Mouse (Mus musculus) kidney, postnatal 10 days (tissue): Measurements from ENCODE around the gene Ager.

Experiments
- DNase-seq: peaks from one replicate; pipeline ENCODE4 v3.0.0; 2021; ENCODE audit warnings: mixed read lengths

The Ager gene

GRCm38 (mm10) chr17:34597566-34598095 lies at the start of gene Ager:
Gene Ager, plus strand, starts transcription at chr17:34597862.
- no peak for DNase-seq

DNA sequence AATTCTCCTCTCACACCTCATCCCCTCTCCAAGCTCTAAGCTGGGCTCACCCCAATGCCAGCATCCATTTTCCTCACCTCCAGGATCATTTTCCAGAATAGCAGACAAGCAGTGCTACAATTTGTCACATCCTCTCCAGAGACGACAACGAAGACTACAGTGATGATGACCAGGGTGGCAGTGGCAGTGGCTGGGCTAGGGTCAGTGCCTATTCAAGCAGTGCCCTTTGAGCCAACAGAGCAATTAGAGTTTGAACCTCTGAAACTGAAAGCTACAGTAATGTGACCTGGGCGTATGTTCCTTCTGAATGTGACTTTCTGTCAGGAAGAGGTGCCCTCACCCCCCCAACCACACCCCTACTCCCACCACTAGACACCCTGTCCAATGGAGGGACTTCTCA lies 48.5 kb upstream of the Ager start:
- no peak for DNase-seq

- no peak for DNase-seq
These were observed 47.8 kb upstream of the Ager start for GRCm38 (mm10) chr17:34549843-34550242.

DNA sequence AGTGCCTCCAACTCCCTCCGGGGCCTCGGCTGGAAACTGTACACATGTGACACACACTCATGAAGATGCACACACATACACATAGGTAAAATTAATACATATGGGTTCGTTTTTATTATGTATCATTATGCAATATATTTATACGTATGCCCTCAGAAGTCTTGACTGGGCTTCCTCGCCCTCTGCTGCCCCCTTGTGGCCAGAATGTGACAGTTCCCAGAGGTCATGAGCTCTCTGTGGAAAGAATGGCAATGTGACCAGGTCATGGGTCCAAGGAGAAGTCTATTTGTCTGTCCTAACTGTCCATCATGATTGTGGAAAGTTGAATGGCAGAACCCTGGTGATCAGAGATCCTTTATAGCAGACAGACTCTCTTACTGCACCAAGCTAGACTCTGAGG lies 42.2 kb upstream of the Ager start:
- peak; percentile 91 for DNase-seq

DNA sequence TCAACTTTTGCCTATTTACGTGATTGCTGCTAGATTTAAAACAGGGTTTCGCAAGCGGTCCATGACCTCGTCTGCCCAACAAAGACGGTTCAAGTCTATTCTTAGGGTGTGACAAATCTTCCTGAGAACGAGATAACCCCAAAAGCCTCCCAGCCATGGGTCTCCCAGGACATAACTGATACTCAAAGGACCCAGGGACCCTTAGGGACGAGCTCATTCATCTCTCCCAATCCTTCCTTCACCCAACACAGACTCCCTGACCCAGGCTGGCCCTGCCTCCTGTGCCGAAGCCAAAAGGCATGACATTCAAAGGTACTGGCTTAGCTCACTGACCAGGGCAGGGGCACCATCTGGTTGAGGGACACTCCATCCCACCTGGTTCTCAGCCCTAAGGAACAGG lies 41.3 kb upstream of the Ager start:
- DNase-seq, result no peak

DNA sequence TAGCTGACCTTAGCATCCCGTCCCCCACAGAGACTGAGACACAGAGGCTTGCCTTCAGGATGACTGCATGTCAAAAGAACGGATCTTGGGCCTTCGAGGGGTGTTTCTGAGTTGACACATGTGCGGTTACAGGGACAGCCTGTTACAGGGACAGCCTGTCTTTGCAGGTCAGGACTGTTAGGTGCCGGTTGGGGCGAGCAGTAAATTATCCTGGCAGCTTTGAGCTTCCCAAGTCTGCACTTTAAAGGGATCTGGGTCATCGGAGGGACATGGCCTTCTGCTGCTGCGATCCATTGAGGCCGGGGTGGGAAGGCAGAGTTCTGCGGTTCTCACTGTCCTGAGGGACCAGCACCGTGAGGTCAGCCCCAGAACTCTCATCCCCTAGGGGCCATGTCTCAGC lies 40.3 kb upstream of the Ager start:
- no peak for DNase-seq

- DNase-seq, result no peak
These were observed 38.5 kb upstream of the Ager start for GRCm38 (mm10) chr17:34559116-34559515.

DNA sequence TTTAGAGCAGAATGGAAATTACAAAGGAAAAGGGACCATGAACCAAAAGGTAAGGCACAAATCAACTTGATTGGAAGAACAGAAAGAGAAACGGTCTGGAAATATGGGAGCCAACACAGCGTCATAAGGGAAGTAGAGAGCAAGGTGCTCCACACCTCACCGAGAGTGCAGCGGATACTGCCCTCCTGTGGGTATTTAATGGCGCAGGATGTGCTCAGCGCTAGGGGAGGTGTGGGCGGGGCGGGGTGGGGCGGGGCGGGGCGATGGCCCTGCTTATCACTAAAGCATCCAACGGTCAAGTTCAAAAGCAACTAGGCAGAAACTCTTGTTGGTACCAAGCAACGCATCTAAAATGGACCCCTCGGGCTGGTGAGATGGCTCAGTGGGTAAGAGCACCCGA lies 37.8 kb upstream of the Ager start:
- no peak for DNase-seq

- no peak for DNase-seq
These were observed 37.2 kb upstream of the Ager start for GRCm38 (mm10) chr17:34560438-34560837.

DNA sequence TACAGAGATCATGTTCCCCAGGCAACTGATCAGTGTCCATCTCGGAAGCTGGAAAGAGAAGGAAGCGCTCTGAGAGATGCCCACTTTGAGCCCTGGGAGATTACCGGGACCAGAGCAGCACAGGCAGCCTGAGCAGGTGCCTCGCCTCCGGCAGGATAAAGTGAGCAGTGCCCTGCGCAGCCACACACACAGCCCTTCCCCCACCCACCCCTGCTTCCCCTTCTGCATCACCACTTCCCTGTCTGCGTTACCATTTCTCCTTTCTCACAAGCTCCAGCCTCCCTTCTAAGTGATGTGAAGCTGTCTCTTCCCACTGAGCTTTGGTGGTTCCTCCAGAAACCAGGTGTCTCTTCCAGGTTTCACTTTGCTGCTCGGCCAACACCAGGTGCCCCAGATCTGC lies 36.5 kb upstream of the Ager start:
- no peak for DNase-seq

DNA sequence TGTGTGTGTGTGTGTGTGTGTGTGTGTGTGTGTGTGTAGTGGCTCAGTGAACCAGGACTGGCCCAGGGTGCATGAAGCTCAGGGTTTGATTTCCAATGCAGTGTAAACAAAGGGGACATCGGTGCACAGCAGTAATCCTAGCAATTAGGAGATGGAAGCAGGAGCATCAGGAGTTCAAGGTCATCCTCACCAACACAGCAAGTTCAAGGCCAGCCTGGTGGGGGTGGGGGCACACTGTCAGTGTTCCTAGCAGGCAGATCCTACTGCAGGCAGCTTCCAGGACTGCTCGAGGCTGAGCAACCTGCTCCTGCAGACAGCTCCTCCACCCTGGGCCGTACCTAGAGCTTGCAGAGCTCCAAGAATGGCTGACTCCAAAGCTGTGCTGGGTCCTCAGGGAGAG lies 35.1 kb upstream of the Ager start:
- DNase-seq, result no peak

GRCm38 (mm10) chr17:34563354-34563753 lies 34.3 kb upstream of the Ager start:
- no peak for DNase-seq

DNA sequence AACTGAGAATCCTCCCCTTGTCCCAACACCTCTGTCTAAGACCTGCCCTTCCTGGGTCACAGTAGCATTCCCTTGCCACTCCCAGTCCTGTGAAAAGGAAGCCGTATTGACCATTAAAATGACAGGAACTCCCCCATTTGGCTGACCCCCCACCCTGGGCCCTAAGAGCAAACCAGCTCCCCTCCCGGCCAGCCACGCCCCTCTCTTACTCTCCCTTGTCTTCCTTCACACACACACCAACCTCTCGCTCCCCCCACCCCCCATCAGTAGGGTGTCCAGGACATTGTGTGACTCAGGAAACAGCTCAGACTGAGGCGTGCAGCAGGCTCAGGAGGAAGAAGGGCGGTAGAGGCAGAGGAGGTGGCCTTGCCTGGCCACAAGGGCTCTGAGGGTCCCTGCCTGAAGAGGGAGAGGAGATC lies 33.6 kb upstream of the Ager start, which contains the start of gene Notch4:
TSS of gene Notch4 (plus strand) at position 266 of the 419 bp plus-strand sequence.
- peak; percentile 75 for DNase-seq

DNA sequence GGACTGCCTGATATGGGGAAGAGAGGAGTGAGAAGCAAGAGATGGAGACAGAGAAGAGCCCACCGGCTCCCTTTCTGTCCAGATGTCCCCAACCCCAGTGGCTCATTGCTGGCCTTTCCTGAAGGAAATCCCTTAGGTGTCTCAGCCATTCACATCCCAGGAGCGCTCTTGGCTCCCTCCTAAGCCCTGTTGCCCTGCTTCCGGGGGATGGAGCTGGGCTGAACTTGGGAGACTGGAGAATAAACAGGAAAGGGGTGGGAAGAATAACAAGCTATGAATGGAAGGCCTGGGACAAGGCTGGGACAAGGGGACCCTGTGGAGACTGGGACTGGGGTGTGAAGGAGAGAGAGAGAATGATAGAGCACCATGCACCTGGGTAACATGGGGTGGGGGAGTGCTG lies 32.9 kb upstream of the Ager start:
- DNase-seq, result peak; percentile 74

GRCm38 (mm10) chr17:34567311-34567710 lies 30.4 kb upstream of the Ager start:
- peak; percentile 30 for DNase-seq

DNA sequence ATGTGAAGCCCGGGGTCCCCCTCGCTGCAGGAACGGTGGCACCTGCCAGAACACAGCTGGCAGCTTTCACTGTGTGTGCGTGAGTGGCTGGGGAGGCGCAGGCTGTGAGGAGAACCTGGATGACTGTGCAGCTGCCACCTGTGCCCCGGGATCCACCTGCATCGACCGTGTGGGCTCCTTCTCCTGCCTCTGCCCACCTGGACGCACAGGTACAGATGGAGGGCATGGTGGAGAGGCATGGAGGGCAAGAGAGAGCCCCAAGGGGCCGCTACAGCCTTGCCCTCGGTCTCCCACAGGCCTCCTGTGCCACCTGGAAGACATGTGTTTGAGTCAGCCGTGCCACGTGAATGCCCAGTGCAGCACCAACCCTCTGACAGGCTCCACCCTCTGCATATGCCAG lies 29.2 kb upstream of the Ager start:
- DNase-seq, result no peak

DNA sequence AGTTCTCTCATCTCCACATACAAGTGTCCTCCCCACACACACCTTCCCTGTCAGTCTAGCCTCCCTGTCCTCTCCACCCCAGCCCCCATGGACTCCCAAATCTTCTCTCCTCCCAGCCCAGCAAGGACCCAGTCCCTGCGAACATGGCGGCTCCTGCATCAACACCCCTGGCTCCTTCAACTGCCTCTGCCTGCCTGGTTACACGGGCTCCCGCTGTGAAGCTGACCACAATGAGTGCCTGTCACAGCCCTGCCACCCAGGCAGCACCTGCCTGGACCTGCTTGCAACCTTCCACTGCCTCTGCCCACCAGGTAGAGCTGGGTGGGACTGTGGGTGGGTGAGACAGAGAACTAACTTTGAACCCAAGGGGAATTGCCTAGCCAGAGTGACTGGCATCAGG lies 27.7 kb upstream of the Ager start:
- no peak for DNase-seq

GRCm38 (mm10) chr17:34571875-34572274 lies 25.8 kb upstream of the Ager start:
- DNase-seq, result no peak

- peak; percentile 32 for DNase-seq
These were observed 25.3 kb upstream of the Ager start for GRCm38 (mm10) chr17:34572361-34572760.

- no peak for DNase-seq
These were observed 21.1 kb upstream of the Ager start for GRCm38 (mm10) chr17:34576577-34576976.

GRCm38 (mm10) chr17:34578070-34578469 lies 19.6 kb upstream of the Ager start:
- DNase-seq, result no peak

- DNase-seq, result no peak
These were observed 15.1 kb upstream of the Ager start for GRCm38 (mm10) chr17:34582528-34582927.

DNA sequence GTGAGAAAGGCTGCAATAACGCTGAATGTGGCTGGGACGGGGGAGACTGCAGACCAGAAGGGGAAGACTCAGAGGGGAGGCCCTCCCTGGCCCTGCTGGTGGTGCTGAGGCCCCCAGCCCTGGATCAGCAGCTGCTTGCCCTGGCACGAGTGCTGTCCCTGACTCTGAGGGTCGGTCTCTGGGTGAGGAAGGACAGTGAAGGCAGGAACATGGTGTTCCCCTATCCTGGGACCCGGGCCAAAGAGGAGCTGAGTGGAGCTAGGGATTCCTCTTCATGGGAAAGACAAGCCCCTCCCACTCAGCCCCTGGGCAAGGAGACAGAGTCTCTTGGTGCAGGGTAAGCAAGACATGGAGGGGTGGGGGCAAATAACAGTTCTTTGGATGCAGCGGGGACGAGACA lies 14.3 kb upstream of the Ager start:
- DNase-seq, result peak; percentile 32

GRCm38 (mm10) chr17:34583819-34584218 lies 13.8 kb upstream of the Ager start:
- DNase-seq, result no peak

DNA sequence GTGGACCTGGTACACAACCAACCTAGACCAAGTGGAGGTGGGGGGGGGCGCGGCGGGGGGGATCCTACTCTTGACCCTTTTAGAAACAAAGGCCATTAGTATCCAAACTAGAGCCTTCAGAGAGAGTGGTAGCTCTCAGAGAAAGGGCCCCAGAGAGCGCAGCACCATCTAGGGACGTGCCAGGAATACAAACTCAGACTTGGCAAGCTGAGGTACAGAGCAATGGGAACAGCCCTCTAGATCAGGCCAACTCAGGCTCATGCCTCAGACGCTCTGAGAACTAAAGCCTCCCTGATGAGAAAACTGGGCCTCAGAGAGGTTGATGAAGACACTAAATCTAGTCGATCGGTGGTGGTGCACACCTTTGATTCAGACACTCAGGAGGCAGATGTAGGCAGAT lies 12.5 kb upstream of the Ager start:
- DNase-seq, result no peak
